In genomic region chr14:103720637-103721355, GRCm38 (mm10) we compare ENCODE assay signal across 8 mouse cellular contexts.
DNase-seq lines count a peak whose midpoint lies in the region; ATAC-seq and TF ChIP-seq lines count a peak whose summit lies in the region.

No protein-coding gene starts in this region.

- peak; percentile 61 for TF ChIP-seq CTCF in left cerebral cortex, adult 2 months (IDR thresholded peaks at IDR 0.05)
- peak; percentile 75 for TF ChIP-seq CTCF in stomach, postnatal 0 days (IDR thresholded peaks at IDR 0.05; ENCODE audit: low read depth)

- H3K27ac ChIP-seq in embryonic facial prominence, embryonic 11.5 days (replicated peaks; ENCODE audit: low read depth, low read length) = no peak overlapping the region
- H3K27ac ChIP-seq in hindbrain, embryonic 10.5 days = peak overlapping the region; percentile 76
- H3K27ac ChIP-seq in left cerebral cortex, adult 2 months = no peak overlapping the region
- peak overlapping the region; percentile 35; the same call in 1 of the 2 replicates for H3K27ac ChIP-seq in midbrain, embryonic 13.5 days
- no peak overlapping the region for H3K27ac ChIP-seq in stomach, postnatal 0 days (replicated peaks)

- no peaks in the 10 kb centered on the region for H3K27me3 ChIP-seq in embryonic facial prominence, embryonic 11.5 days (ENCODE audit: control insufficient read depth, insufficient read depth, low read length)
- H3K27me3 ChIP-seq in hindbrain, embryonic 10.5 days (ENCODE audit: insufficient read depth, poor library complexity, severe bottlenecking) = no peaks in the 10 kb centered on the region
- H3K27me3 ChIP-seq in midbrain, embryonic 13.5 days = no peaks in the 10 kb centered on the region
- no peaks in the 10 kb centered on the region for H3K27me3 ChIP-seq in stomach, postnatal 0 days (ENCODE audit: control insufficient read depth, insufficient read depth, low read length)

- H3K4me3 ChIP-seq in embryonic facial prominence, embryonic 11.5 days (ENCODE audit: low read depth, low read length) = no peak overlapping the region
- H3K4me3 ChIP-seq in hindbrain, embryonic 10.5 days = no peak overlapping the region
- H3K4me3 ChIP-seq in left cerebral cortex, adult 2 months = no peak overlapping the region
- H3K4me3 ChIP-seq in midbrain, embryonic 13.5 days (replicated peaks) = no peak overlapping the region
- H3K4me3 ChIP-seq in stomach, postnatal 0 days (ENCODE audit: low read depth, low read length) = no peak overlapping the region

- H3K9me3 ChIP-seq in embryonic facial prominence, embryonic 11.5 days (replicated peaks; ENCODE audit: control insufficient read depth, low read length) = no peaks in the 10 kb centered on the region
- H3K9me3 ChIP-seq in hindbrain, embryonic 10.5 days = no peaks in the 10 kb centered on the region
- H3K9me3 ChIP-seq in midbrain, embryonic 13.5 days = no peaks in the 10 kb centered on the region
- H3K9me3 ChIP-seq in stomach, postnatal 0 days (ENCODE audit: control insufficient read depth, low read length) = no peaks in the 10 kb centered on the region

- H3K4me2 ChIP-seq in embryonic facial prominence, embryonic 11.5 days (ENCODE audit: low read depth, low read length) = no peak overlapping the region
- H3K4me2 ChIP-seq in midbrain, embryonic 13.5 days (replicated peaks) = no peak overlapping the region
- no peak overlapping the region for H3K4me2 ChIP-seq in stomach, postnatal 0 days (replicated peaks; ENCODE audit: low read depth)

- no peaks in the 10 kb centered on the region for H3K36me3 ChIP-seq in embryonic facial prominence, embryonic 11.5 days (replicated peaks; ENCODE audit: control insufficient read depth, insufficient read depth, low read depth, low read length)
- no peaks in the 10 kb centered on the region for H3K36me3 ChIP-seq in hindbrain, embryonic 10.5 days
- no peaks in the 10 kb centered on the region for H3K36me3 ChIP-seq in midbrain, embryonic 13.5 days
- H3K36me3 ChIP-seq in stomach, postnatal 0 days (ENCODE audit: control insufficient read depth, insufficient read depth, low read length) = no peaks in the 10 kb centered on the region

- no peak for TF ChIP-seq EP300 in stomach, postnatal 0 days (optimal IDR thresholded peaks at IDR 0.05)

- H3K9ac ChIP-seq in embryonic facial prominence, embryonic 11.5 days (replicated peaks; ENCODE audit: low read length) = no peak overlapping the region
- H3K9ac ChIP-seq in midbrain, embryonic 13.5 days (replicated peaks) = no peak overlapping the region
- H3K9ac ChIP-seq in stomach, postnatal 0 days (ENCODE audit: low read length) = no peak overlapping the region

- intact Hi-C loops in left cerebral cortex, adult 2 months (cut with DNase I) = loop anchor here (10.0 kb wide), 1 partner anchor 124 kb away; the partner anchor contains the start of gene Ednrb

- 57% methylated on average over 13 of the region's 13 CpGs for WGBS in embryonic facial prominence, embryonic 11.5 days
- whole genome bisulfite sequencing in hindbrain, embryonic 10.5 days = 53% methylated on average over 13 of the region's 13 CpGs
- WGBS in midbrain, embryonic 13.5 days = 56% methylated on average over 13 of the region's 13 CpGs
- WGBS in stomach, postnatal 0 days = 56% methylated on average over 13 of the region's 13 CpGs

- ATAC-seq in activated CD4-positive, CD25-positive, alpha-beta regulatory T cell, adult 4 months = peak; percentile 37
- ATAC-seq in embryonic facial prominence, embryonic 11.5 days (replicated peaks; ENCODE audit: insufficient number of reproducible peaks, low FRiP score, low TSS enrichment, low read depth) = peak; percentile 26; the same call in 1 of the 2 replicates
- peak; percentile 62 for ATAC-seq in midbrain, embryonic 13.5 days
- ATAC-seq in stomach, postnatal 0 days (ENCODE audit: low FRiP score, low TSS enrichment) = no peak

- peak; percentile 41 for DNase-seq in gastrocnemius, adult 18-20 months (ENCODE audit: low spot score)
- no peak for DNase-seq in gastrocnemius, adult 8-10 months (ENCODE audit: low spot score in 2 of 2)
- DNase-seq in embryonic facial prominence, embryonic 11.5 days (ENCODE audit: low spot score) = peak; percentile 82
- DNase-seq in hindbrain, embryonic 10.5 days (ENCODE audit: low spot score) = peak; percentile 81
- peak; percentile 63 to 70 for DNase-seq in left cerebral cortex, adult 2 months (ENCODE audit: extremely low spot score in 1 of 2, low spot score in 2 of 2)
- DNase-seq in stomach, postnatal 0 days (ENCODE audit: low spot score) = peak; percentile 73

- no peaks in the 10 kb centered on the region for H3K4me1 ChIP-seq in embryonic facial prominence, embryonic 11.5 days (ENCODE audit: control insufficient read depth, insufficient read depth, low read length)
- peaks cover 23% of the 10 kb centered on the region for H3K4me1 ChIP-seq in hindbrain, embryonic 10.5 days (replicated peaks)
- peaks cover 13% of the 10 kb centered on the region for H3K4me1 ChIP-seq in midbrain, embryonic 13.5 days (replicated peaks)
- no peaks in the 10 kb centered on the region for H3K4me1 ChIP-seq in stomach, postnatal 0 days (replicated peaks; ENCODE audit: control insufficient read depth, insufficient read depth)

Comparison
In these comparisons a context has a peak if more than half of its experiments do, and no peak if none do; other contexts are left out.
1. DNase-seq: peak in gastrocnemius, adult 18-20 months (single experiment), embryonic facial prominence, embryonic 11.5 days (single experiment), hindbrain, embryonic 10.5 days (single experiment), left cerebral cortex, adult 2 months (2 of 2) and stomach, postnatal 0 days (single experiment); none in gastrocnemius, adult 8-10 months (0 of 2).
2. H3K27ac ChIP-seq: peak in hindbrain, embryonic 10.5 days (single experiment) and midbrain, embryonic 13.5 days (single experiment); none in embryonic facial prominence, embryonic 11.5 days (single experiment), left cerebral cortex, adult 2 months (single experiment) and stomach, postnatal 0 days (single experiment).